Mouse (Mus musculus): ENCODE data around the gene Eln. TPM values are rescaled to one million over a fixed set of nuclear protein-coding genes. Genes with fewer than 3 reads are reported as not detected.
A peak's percentile ranks its signal among the peaks of the same experiment; 100 is the strongest.

Gene Eln
- polyA plus RNA-seq, 1 experiment from 2014 or later, result 72.4 TPM

DNA sequence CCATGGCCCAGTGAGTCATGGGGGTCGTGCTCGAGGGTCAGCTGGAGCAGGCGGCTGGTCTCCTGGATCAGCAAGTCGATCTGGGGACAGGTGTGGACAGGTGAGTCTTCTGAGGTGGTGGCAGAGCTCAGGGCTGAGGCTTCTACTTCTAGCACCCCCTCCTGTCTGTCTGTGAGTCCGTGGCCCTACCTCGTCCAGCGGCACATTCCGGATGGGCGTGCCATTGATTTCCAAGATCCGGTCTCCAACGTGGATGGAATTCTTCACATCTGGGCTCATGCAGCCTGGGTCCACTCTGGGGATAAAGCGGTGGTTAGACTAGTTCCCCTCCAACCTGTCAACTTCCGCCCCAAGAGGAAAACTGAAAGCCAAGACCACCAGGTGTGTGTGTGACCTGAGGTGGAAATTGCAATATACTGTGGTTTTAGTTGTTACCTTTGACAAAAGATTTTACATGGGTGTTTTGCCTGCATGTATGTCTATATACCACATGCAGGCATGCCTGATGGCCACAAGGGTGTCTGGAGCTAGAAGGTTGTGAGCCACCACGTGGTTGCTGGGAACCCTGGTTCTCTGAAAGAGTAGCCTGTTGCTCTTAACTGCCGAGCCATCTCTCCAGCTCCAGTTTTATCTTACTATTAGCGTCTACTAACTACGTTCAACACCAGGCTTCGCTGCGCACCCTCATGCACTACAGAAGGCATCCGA, 78.0 kb downstream of the Eln start:
- WGBS, result 82% methylated on average over 20 of the region's 20 CpGs
- ATAC-seq, result no peak
- Histone ChIP-seq H3K27me3 (replicated peaks; ENCODE audit: control insufficient read depth, insufficient read depth, low read length) (no peaks in the 10 kb centered on the region), H3K4me1 (replicated peaks; ENCODE audit: control insufficient read depth, insufficient read depth, low read length) (no peaks in the 10 kb centered on the region), H3K36me3 (ENCODE audit: control insufficient read depth, insufficient read depth) (peaks cover 4% of the 10 kb centered on the region; the same call in 1 of the 2 replicates), H3K4me2 (replicated peaks; ENCODE audit: low read depth) (no peak overlapping the region), H3K4me3 (ENCODE audit: low read depth, low read length) (no peak overlapping the region), H3K27ac (ENCODE audit: low read depth, low read length) (no peak overlapping the region), H3K9me3 (ENCODE audit: control insufficient read depth) (no peaks in the 10 kb centered on the region), H3K9ac (ENCODE audit: low read depth, low read length) (no peak overlapping the region)
- TF ChIP-seq CTCF (IDR thresholded peaks at IDR 0.05; ENCODE audit: low read depth), result peak; percentile 26

DNA sequence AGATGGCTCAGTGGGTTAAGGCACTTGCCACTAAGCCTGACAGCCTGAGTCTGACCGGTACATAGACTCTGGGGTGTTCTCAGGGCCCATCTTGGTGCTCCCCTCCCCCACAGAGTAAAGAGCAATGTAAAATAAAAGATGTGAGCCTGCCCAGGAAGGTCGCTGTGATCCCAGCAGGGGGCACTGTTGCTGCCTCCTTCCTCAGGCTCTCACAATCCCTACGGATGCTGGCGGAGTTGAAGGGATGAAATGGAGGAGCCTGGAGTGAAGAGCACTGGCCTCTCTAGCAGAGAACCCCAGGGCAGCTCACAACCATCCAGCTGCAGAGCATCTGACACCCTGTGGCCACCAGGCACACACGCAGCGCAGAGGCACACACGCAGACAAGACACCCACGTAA, 78.6 kb downstream of the Eln start:
- peaks cover 4% of the 10 kb centered on the region; the same call in 1 of the 2 replicates for H3K36me3 ChIP-seq (ENCODE audit: control insufficient read depth, insufficient read depth)
- no peak overlapping the region for H3K4me2 ChIP-seq (replicated peaks; ENCODE audit: low read depth)
- H3K9ac ChIP-seq (ENCODE audit: low read depth, low read length), result no peak overlapping the region
- peak; percentile 72 for TF ChIP-seq CTCF (IDR thresholded peaks at IDR 0.05; ENCODE audit: low read depth)
- H3K27me3 ChIP-seq (replicated peaks; ENCODE audit: control insufficient read depth, insufficient read depth, low read length), result no peaks in the 10 kb centered on the region
- H3K4me3 ChIP-seq (ENCODE audit: low read depth, low read length), result no peak overlapping the region
- H3K9me3 ChIP-seq (ENCODE audit: control insufficient read depth), result no peaks in the 10 kb centered on the region
- H3K4me1 ChIP-seq (replicated peaks; ENCODE audit: control insufficient read depth, insufficient read depth, low read length), result no peaks in the 10 kb centered on the region
- H3K27ac ChIP-seq (ENCODE audit: low read depth, low read length), result no peak overlapping the region
- WGBS, result 51% methylated on average over 8 of the region's 8 CpGs
- no peak for ATAC-seq

DNA sequence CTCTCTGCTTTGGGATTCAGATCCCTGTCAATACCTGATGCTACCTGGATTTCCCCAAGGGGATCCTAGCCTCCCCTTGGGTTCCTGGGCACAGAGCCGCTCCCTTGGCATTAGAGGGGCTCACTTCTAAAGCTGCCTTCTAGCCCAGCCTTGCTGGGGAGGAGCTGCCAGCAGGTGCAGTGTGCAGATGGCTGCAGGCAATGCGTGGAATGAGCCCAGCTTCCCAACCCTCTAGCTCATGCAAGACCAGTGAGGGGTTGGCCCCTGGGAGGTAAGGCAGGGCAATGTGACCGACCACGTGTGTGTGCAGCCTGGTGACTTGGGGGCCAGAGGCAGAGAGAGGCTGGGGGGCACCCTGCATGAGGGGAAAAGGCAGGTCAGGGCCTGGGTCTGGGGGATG, 90.4 kb downstream of the Eln start:
- Histone ChIP-seq H3K27me3 (replicated peaks; ENCODE audit: control insufficient read depth, insufficient read depth, low read length) (no peaks in the 10 kb centered on the region), H3K4me1 (replicated peaks; ENCODE audit: control insufficient read depth, insufficient read depth, low read length) (no peaks in the 10 kb centered on the region), H3K4me3 (ENCODE audit: low read depth, low read length) (no peak overlapping the region), H3K27ac (ENCODE audit: low read depth, low read length) (no peak overlapping the region), H3K36me3 (ENCODE audit: control insufficient read depth, insufficient read depth) (no peaks in the 10 kb centered on the region), H3K4me2 (replicated peaks; ENCODE audit: low read depth) (no peak overlapping the region), H3K9me3 (ENCODE audit: control insufficient read depth) (no peaks in the 10 kb centered on the region), H3K9ac (ENCODE audit: low read depth, low read length) (no peak overlapping the region)
- no peak for TF ChIP-seq CTCF (IDR thresholded peaks at IDR 0.05; ENCODE audit: low read depth)
- WGBS, result 87% methylated on average over 4 of the region's 4 CpGs
- no peak for ATAC-seq

Other genes starting within 250 kb of the Eln start
- gene Clip2, start 194.9 kb downstream of the Eln start, polyA plus RNA-seq (2015; fragmentation: Nextera tagmentation; extraction: Ambion mirVana), result 2.6 and 3.1 TPM in 2 replicates
- gene Syna, start 187.2 kb downstream of the Eln start, polyA plus RNA-seq (2015; fragmentation: Nextera tagmentation; extraction: Ambion mirVana), result 0.13 and 0.25 TPM in 2 replicates
- gene Rfc2, start 166.0 kb downstream of the Eln start, polyA plus RNA-seq (2015; fragmentation: Nextera tagmentation; extraction: Ambion mirVana), result 88.6 and 93.2 TPM in 2 replicates
- 1.3 and 1.4 TPM in 2 replicates for gene Lat2, start 132.3 kb downstream of the Eln start, polyA plus RNA-seq (2015; fragmentation: Nextera tagmentation; extraction: Ambion mirVana)
- 217 and 232 TPM in 2 replicates for gene Eif4h, start 107.8 kb downstream of the Eln start, polyA plus RNA-seq (2015; fragmentation: Nextera tagmentation; extraction: Ambion mirVana)
- 1.7 and 1.8 TPM in 2 replicates for gene Limk1, start 58.7 kb downstream of the Eln start, polyA plus RNA-seq (2015; fragmentation: Nextera tagmentation; extraction: Ambion mirVana)
- not detected in 2 replicates for gene Tmem270, start 159.4 kb upstream of the Eln start, polyA plus RNA-seq (2015; fragmentation: Nextera tagmentation; extraction: Ambion mirVana)
- not detected in 2 replicates for gene Cldn13, start 168.2 kb upstream of the Eln start, polyA plus RNA-seq (2015; fragmentation: Nextera tagmentation; extraction: Ambion mirVana)
- gene Mettl27, start 185.0 kb upstream of the Eln start, polyA plus RNA-seq (2015; fragmentation: Nextera tagmentation; extraction: Ambion mirVana), result 30.3 and 31.4 TPM in 2 replicates
- 62.1 and 76.6 TPM in 2 replicates for gene Cldn4, start 199.6 kb upstream of the Eln start, polyA plus RNA-seq (2015; fragmentation: Nextera tagmentation; extraction: Ambion mirVana)
- gene Cldn3, start 238.9 kb upstream of the Eln start, polyA plus RNA-seq (2015; fragmentation: Nextera tagmentation; extraction: Ambion mirVana), result 96.0 and 116 TPM in 2 replicates

Measured in intestine, postnatal 0 days (tissue).